In the genomic region with DNA sequence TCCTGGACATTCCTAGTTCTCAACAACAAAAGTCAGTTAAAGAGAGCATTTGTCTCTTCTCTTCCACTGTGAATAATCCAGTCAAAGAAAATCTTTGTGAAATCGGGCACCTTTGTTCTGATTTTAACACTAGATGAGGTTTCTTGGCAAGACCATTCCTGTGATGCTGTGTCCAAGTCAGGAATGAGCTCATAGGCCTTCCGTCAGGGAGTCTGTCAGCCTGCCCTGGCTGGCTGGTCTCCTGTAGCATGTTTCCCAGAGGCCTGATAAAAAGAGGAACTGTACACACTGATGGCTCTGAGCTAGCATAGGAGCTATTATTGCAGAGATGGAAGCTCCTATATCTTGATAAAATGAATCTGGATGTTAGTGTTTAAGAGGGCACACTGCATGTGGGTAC, we compare ENCODE assay signal across 12 mouse cellular contexts. TPM values are rescaled to one million over a fixed set of nuclear protein-coding genes. Genes with fewer than 3 reads are reported as not detected.
DNase-seq lines count a peak whose midpoint lies in the region; ATAC-seq lines count a peak whose summit lies in the region.
"Had no signal": no experiment of that assay in that cellular context is flagged by ENCODE, and none has a peak within 500 bp of the region (broad histone marks: within the 10 kb centered on the region; RNA-seq: fewer than 3 reads in every experiment).

No protein-coding gene starts in this region.

- H3K36me3 ChIP-seq in forebrain, embryonic 15.5 days: no peaks in the 10 kb centered on the region
- H3K36me3 ChIP-seq in forebrain, embryonic 12.5 days (replicated peaks): no peaks in the 10 kb centered on the region
- H3K36me3 ChIP-seq: embryonic facial prominence, embryonic 12.5 days; midbrain, embryonic 12.5 days had no signal

- peaks cover 4% of the 10 kb centered on the region; the same call in 1 of the 2 replicates for H3K4me1 ChIP-seq in forebrain, embryonic 15.5 days
- no peaks in the 10 kb centered on the region for H3K4me1 ChIP-seq in forebrain, embryonic 12.5 days
- H3K4me1 ChIP-seq: embryonic facial prominence, embryonic 12.5 days had no signal

- peak; percentile 76 for ATAC-seq in forebrain, embryonic 15.5 days (replicated peaks)
- no peak for ATAC-seq in forebrain, embryonic 12.5 days (ENCODE audit: low FRiP score)

- H3K4me3 ChIP-seq in forebrain, embryonic 15.5 days: no peak overlapping the region
- no peak overlapping the region for H3K4me3 ChIP-seq in forebrain, embryonic 12.5 days (replicated peaks)
- H3K4me3 ChIP-seq: embryonic facial prominence, embryonic 12.5 days; midbrain, embryonic 12.5 days had no signal

- H3K27me3 ChIP-seq in forebrain, embryonic 15.5 days: no peaks in the 10 kb centered on the region
- no peaks in the 10 kb centered on the region for H3K27me3 ChIP-seq in forebrain, embryonic 12.5 days
- H3K27me3 ChIP-seq: embryonic facial prominence, embryonic 12.5 days had no signal

- DNase-seq in 3T3-L1 (ENCODE audit: low read depth, low spot score): peak; percentile 59
- peak; percentile 43 for DNase-seq in cerebellum, adult 11-12 months
- DNase-seq in heart, adult 9 months (ENCODE audit: low spot score in 2 of 2): peak; percentile 28 to 42
- no peak for DNase-seq in kidney, postnatal 10 days
- DNase-seq in lung, adult 18-20 months: no peak
- DNase-seq in right cerebral cortex, postnatal 10 days (ENCODE audit: low spot score in 2 of 2): no peak
- DNase-seq: kidney, postnatal 36 days; retina, postnatal 1 day had no signal

- H3K9ac ChIP-seq in forebrain, embryonic 15.5 days (replicated peaks): no peak overlapping the region
- no peak overlapping the region for H3K9ac ChIP-seq in forebrain, embryonic 12.5 days
- H3K9ac ChIP-seq: embryonic facial prominence, embryonic 12.5 days; midbrain, embryonic 12.5 days had no signal

- no peaks in the 10 kb centered on the region for H3K9me3 ChIP-seq in forebrain, embryonic 15.5 days
- no peaks in the 10 kb centered on the region for H3K9me3 ChIP-seq in forebrain, embryonic 12.5 days
- H3K9me3 ChIP-seq: embryonic facial prominence, embryonic 12.5 days; midbrain, embryonic 12.5 days had no signal

- 34% methylated on average over 2 of the region's 2 CpGs for WGBS in forebrain, embryonic 15.5 days
- WGBS in forebrain, embryonic 12.5 days: 75% methylated on average over 2 of the region's 2 CpGs

- H3K4me2 ChIP-seq in forebrain, embryonic 15.5 days (replicated peaks): no peak overlapping the region
- H3K4me2 ChIP-seq in forebrain, embryonic 12.5 days: no peak overlapping the region
- H3K4me2 ChIP-seq: embryonic facial prominence, embryonic 12.5 days; midbrain, embryonic 12.5 days had no signal

- no peak overlapping the region for H3K27ac ChIP-seq in forebrain, embryonic 15.5 days (replicated peaks)
- H3K27ac ChIP-seq in forebrain, embryonic 12.5 days: no peak overlapping the region
- H3K27ac ChIP-seq: embryonic facial prominence, embryonic 12.5 days; midbrain, embryonic 12.5 days had no signal

RNA-seq across cellular contexts. Expression of a gene that starts 17.8 kb away (rescaled TPM):
- not detected in 2 replicates for polyA plus RNA-seq in forebrain, embryonic 15.5 days (2015; fragmentation: Nextera tagmentation; extraction: Ambion mirVana)
- not detected in 2 replicates for polyA plus RNA-seq in forebrain, embryonic 12.5 days (2016; fragmentation: Nextera tagmentation; extraction: Ambion mirVana)
- polyA plus RNA-seq: midbrain, embryonic 12.5 days had no signal

Comparison
In these comparisons a context has a peak if more than half of its experiments do, and no peak if none do; other contexts are left out.
1. DNase-seq: peak in 3T3-L1 (single experiment), cerebellum, adult 11-12 months (single experiment) and heart, adult 9 months (2 of 2); none in kidney, postnatal 10 days (single experiment), lung, adult 18-20 months (0 of 2) and right cerebral cortex, postnatal 10 days (0 of 2).